Mouse (Mus musculus) intestine, embryonic 16.5 days (tissue): Measurements from ENCODE around the gene Cenpf. TPM values are rescaled to one million over a fixed set of nuclear protein-coding genes. Genes with fewer than 3 reads are reported as not detected.

Source experiments
- ATAC-seq: fragments of 200-750 bp; cut with Nextera tagmentation; 2 replicates; pipeline ENCODE4 v1.8.0; 2017; ENCODE audit warnings: moderate TSS enrichment, moderate library complexity
- H3K27ac ChIP-seq: fragments of 300-500 bp; sonication (generic); 2 replicates; pipeline ENCODE4 v1.5.1; 2014; ENCODE audit warnings: mild to moderate bottlenecking, low read length
- H3K27me3 ChIP-seq: fragments of 300-500 bp; sonication (generic); replicated peaks from 2 replicates; pipeline ENCODE4 v1.6.1; 2014; ENCODE audit warnings: low read length, control low read depth, mixed read lengths; ENCODE audit not compliant: control insufficient read depth, insufficient read depth
- H3K36me3 ChIP-seq: fragments of 300-500 bp; sonication (generic); 2 replicates; pipeline ENCODE4 v1.6.1; 2014; ENCODE audit warnings: low read length, control low read depth; ENCODE audit not compliant: control insufficient read depth, insufficient read depth
- H3K4me1 ChIP-seq: fragments of 300-500 bp; sonication (generic); 2 replicates; pipeline ENCODE4 v1.6.1; 2014; ENCODE audit warnings: low read length, control low read depth, mixed read lengths; ENCODE audit not compliant: control insufficient read depth, insufficient read depth
- H3K4me2 ChIP-seq: fragments of 300-500 bp; sonication (generic); 2 replicates; pipeline ENCODE4 v1.6.1; 2014; ENCODE audit warnings: low read depth, low read length, control low read depth
- H3K4me3 ChIP-seq: fragments of 300-500 bp; sonication (generic); 2 replicates; pipeline ENCODE4 v1.5.1; 2014; ENCODE audit warnings: mild to moderate bottlenecking, low read length
- H3K9ac ChIP-seq: fragments of 300-500 bp; sonication (generic); 2 replicates; pipeline ENCODE4 v1.6.1; 2014; ENCODE audit warnings: low read depth, low read length
- H3K9me3 ChIP-seq: fragments of 300-500 bp; sonication (generic); 2 replicates; pipeline ENCODE4 v1.6.1; 2016; ENCODE audit warnings: low read length, control low read depth; ENCODE audit not compliant: control insufficient read depth
- WGBS: fragments of 180-500 bp; shearing (Covaris S2); extraction: QIAGEN DNeasy Blood & Tissue Kit; methylation state at CpG from one replicate; pipeline ENCODE4 v1.1.7; 2014; 5-methylcytosine and 5-hydroxymethylcytosine counted together
- polyA plus RNA-seq: library from polyadenylated mRNA; unstranded; fragments of >200 nt; fragmentation: Nextera tagmentation; extraction: Ambion mirVana; gene quantifications from 2 replicates; pipeline ENCODE4 v1.2.1, GENCODE M21; 2015

Cenpf gene
- polyA plus RNA-seq, 1 experiment from 2014 or later, result 54.7 TPM

GRCm38 (mm10) chr1:189605598-189606126 lies 82.2 kb downstream of the Cenpf start:
- no peak for ATAC-seq
- no peaks in the 10 kb centered on the region for H3K9me3 ChIP-seq
- H3K4me1 ChIP-seq, result no peaks in the 10 kb centered on the region
- H3K4me2 ChIP-seq, result no peak overlapping the region
- H3K9ac ChIP-seq, result no peak overlapping the region
- no peaks in the 10 kb centered on the region for H3K36me3 ChIP-seq
- H3K27ac ChIP-seq, result no peak overlapping the region
- no peaks in the 10 kb centered on the region for H3K27me3 ChIP-seq
- H3K4me3 ChIP-seq, result no peak overlapping the region
- 83% methylated on average over 8 of the region's 8 CpGs for WGBS

DNA sequence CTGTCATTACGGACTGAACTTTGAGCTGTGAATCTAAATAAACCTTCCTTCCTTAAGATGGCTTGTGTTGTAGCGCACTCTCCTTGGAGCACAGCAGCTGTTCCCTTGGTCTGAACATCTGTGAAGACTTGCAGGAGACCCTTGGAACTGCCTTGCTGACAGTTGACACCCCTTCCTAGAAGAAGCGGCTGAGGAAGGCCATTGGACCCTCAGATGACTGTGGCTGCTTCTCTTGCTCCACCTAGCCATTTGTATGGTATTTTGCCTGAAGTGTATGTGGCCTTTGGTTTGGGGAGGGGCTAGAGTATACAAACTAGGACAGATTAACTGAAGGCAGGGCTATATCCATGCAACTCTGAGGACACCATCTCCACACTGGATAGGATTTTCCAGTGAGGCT lies 90.8 kb downstream of the Cenpf start:
- Histone ChIP-seq H3K9ac (no peak overlapping the region), H3K27ac (no peak overlapping the region), H3K4me2 (no peak overlapping the region), H3K36me3 (no peaks in the 10 kb centered on the region), H3K9me3 (no peaks in the 10 kb centered on the region), H3K27me3 (no peaks in the 10 kb centered on the region), H3K4me3 (no peak overlapping the region), H3K4me1 (no peaks in the 10 kb centered on the region)
- WGBS, result 72% methylated on average over 3 of the region's 3 CpGs
- ATAC-seq, result peak; percentile 21; the same call in 1 of the 2 replicates

Other genes with a start within 250 kb of the Cenpf start
- gene Ptpn14, start 40.2 kb upstream of the Cenpf start, polyA plus RNA-seq, result 4.0 and 4.2 TPM in 2 replicates
- gene Smyd2, start 234.3 kb upstream of the Cenpf start, polyA plus RNA-seq, result 97.4 and 106 TPM in 2 replicates